Mouse (Mus musculus) limb, embryonic 13.5 days (tissue): ENCODE measurements around the gene Rad50. TPM values are rescaled to one million over a fixed set of nuclear protein-coding genes. Genes with fewer than 3 reads are reported as not detected.

Source experiments
- ATAC-seq: fragments of 200-750 bp; cut with Nextera tagmentation; 2 replicates; pipeline ENCODE4 v1.8.0; 2017; ENCODE audit warnings: low read depth, moderate number of reproducible peaks, moderate TSS enrichment; ENCODE audit not compliant: low FRiP score
- H3K27ac ChIP-seq: fragments of 300-500 bp; sonication (generic); 2 replicates; pipeline ENCODE4 v1.5.1; 2015; ENCODE audit warnings: inconsistent platforms, mild to moderate bottlenecking, moderate library complexity
- H3K27me3 ChIP-seq: fragments of 300-500 bp; sonication (generic); 2 replicates; pipeline ENCODE4 v1.6.1; 2015; ENCODE audit warnings: mild to moderate bottlenecking, inconsistent platforms
- H3K36me3 ChIP-seq: fragments of 300-500 bp; sonication (generic); 2 replicates; pipeline ENCODE4 v1.6.1; 2015; ENCODE audit warnings: inconsistent platforms, mild to moderate bottlenecking, moderate library complexity
- H3K4me1 ChIP-seq: fragments of 300-500 bp; sonication (generic); 2 replicates; pipeline ENCODE4 v1.6.1; 2015; ENCODE audit warnings: inconsistent platforms
- H3K4me2 ChIP-seq: fragments of 300-500 bp; sonication (generic); replicated peaks from 2 replicates; pipeline ENCODE4 v1.6.1; 2015; ENCODE audit warnings: inconsistent platforms, mild to moderate bottlenecking, moderate library complexity
- H3K4me3 ChIP-seq: fragments of 300-500 bp; sonication (generic); 2 replicates; pipeline ENCODE4 v1.5.1; 2015; ENCODE audit warnings: moderate library complexity, mild to moderate bottlenecking, inconsistent platforms
- H3K9ac ChIP-seq: fragments of 300-500 bp; sonication (generic); 2 replicates; pipeline ENCODE4 v1.6.1; 2015; ENCODE audit warnings: mild to moderate bottlenecking, inconsistent platforms
- H3K9me3 ChIP-seq: fragments of 300-500 bp; sonication (generic); 2 replicates; pipeline ENCODE4 v1.6.1; 2016; ENCODE audit warnings: inconsistent platforms
- WGBS: fragments of 180-500 bp; shearing (Covaris S2); methylation state at CpG from one replicate; pipeline ENCODE4 v1.1.7; 2015; 5-methylcytosine and 5-hydroxymethylcytosine counted together
- polyA plus RNA-seq: library from polyadenylated mRNA; unstranded; fragments of >200 nt; fragmentation: Nextera tagmentation; extraction: Ambion mirVana; gene quantifications from 2 replicates; pipeline ENCODE4 v1.2.1, GENCODE M21; 2015

Rad50 gene
- polyA plus RNA-seq, 1 experiment from 2014 or later, result 30.4 TPM

DNA sequence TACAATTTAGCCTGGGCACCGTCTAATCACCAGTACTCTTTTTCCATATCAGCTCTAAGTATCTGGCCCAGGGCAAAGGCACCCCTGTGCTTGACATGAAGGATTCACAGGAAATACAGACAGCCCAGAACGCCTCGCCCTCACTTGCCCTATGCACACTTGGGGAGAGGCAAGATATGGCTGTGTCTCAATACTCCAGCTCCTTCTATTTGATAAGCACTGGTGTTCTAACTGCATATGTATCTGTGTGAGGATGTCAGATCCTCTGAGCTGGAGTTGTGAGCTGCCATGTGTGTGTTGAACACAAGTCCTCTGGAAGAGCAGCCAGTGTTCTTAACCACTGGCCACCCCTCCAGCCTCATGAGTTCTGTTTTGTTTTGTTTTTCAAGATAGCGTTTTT lies 55.7 kb downstream of the Rad50 start:
- peaks cover 63% of the 10 kb centered on the region for H3K36me3 ChIP-seq
- H3K9me3 ChIP-seq, result no peaks in the 10 kb centered on the region
- no peaks in the 10 kb centered on the region for H3K4me1 ChIP-seq
- no peak overlapping the region for H3K27ac ChIP-seq
- H3K9ac ChIP-seq, result no peak overlapping the region
- H3K4me2 ChIP-seq, result no peak overlapping the region
- H3K4me3 ChIP-seq, result no peak overlapping the region
- ATAC-seq, result no peak
- 88% methylated on average over 4 of the region's 4 CpGs for WGBS
- no peaks in the 10 kb centered on the region for H3K27me3 ChIP-seq

DNA sequence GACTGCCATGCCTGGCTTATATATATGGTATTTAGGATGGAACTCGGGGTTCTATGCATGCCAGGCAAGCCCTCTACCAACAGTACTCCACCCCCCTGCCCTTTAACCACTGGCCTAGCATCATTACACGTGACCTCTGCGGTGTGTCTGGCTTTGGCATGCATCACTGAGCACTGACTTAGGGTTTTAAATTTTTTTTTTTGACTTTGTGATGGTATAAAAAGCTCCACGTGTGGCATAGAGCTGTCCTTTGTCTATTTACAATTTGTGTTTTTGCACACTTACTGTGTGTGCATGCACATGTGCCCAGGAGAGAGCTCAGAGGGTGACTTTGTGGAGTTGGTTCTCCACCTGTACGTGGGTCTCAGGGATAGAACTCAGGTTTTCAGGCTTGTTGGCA lies 63.1 kb downstream of the Rad50 start:
- 0 out of 2 replicates have a peak, but pooled peaks cover 3% of the 10 kb centered on the region for H3K36me3 ChIP-seq
- no peak overlapping the region for H3K9ac ChIP-seq
- H3K27me3 ChIP-seq, result no peaks in the 10 kb centered on the region
- no peaks in the 10 kb centered on the region for H3K4me1 ChIP-seq
- no peak overlapping the region for H3K4me3 ChIP-seq
- H3K4me2 ChIP-seq, result no peak overlapping the region
- no peak for ATAC-seq
- WGBS, result 74% methylated on average over 5 of the region's 5 CpGs
- H3K27ac ChIP-seq, result no peak overlapping the region
- no peaks in the 10 kb centered on the region for H3K9me3 ChIP-seq

DNA sequence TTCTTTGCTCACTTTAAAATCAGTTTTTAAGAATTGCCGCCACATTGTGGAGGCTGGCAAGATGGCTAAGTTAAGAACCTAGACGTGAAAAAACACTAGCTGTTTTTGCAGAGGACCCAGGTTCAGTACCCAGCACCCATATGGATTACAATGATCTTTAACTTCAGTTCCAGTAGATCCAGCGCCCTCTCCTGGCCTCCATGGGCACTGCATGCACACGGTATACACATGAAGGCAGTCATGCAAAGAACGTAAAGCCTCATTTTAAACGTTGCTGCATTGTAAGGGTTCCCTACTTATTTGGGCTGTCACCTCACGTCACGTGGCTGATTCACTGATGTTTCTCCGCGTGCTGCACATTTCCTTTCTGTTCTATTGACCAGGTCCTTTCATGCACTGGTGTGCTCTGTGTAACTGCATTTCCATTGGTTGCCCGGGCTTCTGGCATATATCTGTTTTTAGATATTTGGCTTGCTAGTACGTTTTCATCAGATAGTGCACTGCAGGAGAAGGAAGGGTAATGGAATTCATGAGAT lies 64.3 kb downstream of the Rad50 start:
- ATAC-seq, result no peak
- Histone ChIP-seq H3K4me1 (no peaks in the 10 kb centered on the region), H3K4me2 (no peak overlapping the region), H3K27me3 (no peaks in the 10 kb centered on the region), H3K9ac (no peak overlapping the region), H3K36me3 (no peaks in the 10 kb centered on the region), H3K4me3 (no peak overlapping the region), H3K9me3 (no peaks in the 10 kb centered on the region), H3K27ac (no peak overlapping the region)
- 80% methylated on average over 12 of the region's 12 CpGs for WGBS

DNA sequence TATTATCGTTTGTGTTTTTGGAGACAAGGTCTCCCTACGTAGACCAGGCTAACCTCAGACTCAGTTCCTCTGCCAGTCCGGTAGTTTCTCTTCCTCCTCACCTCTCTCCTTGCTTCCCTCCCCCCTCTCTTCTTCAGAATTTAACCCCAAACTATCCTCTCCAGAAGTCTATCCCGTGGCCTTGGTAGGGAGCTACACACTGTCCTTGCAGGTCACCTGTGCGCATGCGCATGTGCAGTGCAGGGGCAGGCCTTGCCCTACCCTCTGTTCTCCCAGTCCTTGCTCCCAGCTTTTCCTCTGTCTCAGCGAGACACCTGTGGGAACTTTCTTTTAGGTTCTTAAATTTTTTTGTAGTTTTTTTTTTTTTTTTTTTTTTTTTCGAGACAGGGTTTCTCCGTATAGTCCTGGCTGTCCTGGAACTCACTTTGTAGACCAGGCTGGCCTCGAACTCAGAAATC lies 69.3 kb downstream of the Rad50 start:
- Histone ChIP-seq H3K9me3 (no peaks in the 10 kb centered on the region), H3K27me3 (peaks cover 8% of the 10 kb centered on the region), H3K4me1 (peaks cover 18% of the 10 kb centered on the region), H3K9ac (no peak overlapping the region), H3K4me2 (peak overlapping the region; percentile 80; the same call in 1 of the 2 replicates), H3K4me3 (no peak overlapping the region), H3K36me3 (no peaks in the 10 kb centered on the region), H3K27ac (no peak overlapping the region)
- ATAC-seq, result no peak
- WGBS, result 70% methylated on average over 10 of the region's 10 CpGs

DNA sequence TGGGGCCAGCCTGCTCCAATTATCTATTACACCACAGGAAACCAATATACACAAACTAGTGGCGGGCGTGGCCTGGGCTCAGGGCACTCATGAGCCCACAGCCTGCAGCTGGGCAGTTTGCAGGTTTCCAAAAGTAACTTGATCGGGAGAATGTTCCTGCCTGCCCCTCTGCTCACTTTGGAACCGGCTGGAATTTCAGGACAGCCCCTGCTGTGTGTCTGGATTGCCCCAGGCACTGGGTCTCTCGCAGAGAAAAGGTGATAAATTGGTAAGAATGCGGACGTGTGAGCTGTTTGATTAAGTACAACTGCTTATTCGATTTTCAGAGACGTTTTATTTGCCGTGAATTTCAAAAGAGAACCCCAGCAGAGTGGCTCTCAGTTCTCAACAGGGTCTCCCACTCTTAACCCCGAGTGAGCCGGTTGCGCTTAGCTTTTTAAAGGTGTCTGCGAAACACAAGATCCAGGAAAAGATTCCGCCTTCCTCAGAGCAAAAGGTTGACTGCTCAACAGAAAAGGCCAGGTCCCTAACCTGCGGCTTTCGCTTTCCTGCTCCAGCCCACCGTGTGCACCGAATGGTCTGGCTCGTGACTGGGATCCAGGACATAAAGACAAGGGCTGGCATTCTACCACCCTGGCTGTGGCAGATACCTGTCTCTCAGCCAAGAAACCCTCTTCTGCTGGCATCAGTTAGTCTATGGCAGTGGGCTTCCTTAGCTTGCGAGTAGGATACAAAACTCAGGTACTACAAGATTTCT lies 69.9 kb downstream of the Rad50 start:
- H3K27ac ChIP-seq, result no peak overlapping the region
- peaks cover 8% of the 10 kb centered on the region for H3K27me3 ChIP-seq
- 8% methylated on average over 21 of the region's 21 CpGs for WGBS
- H3K9ac ChIP-seq, result peak overlapping the region; percentile 32; the same call in 1 of the 2 replicates
- no peaks in the 10 kb centered on the region for H3K9me3 ChIP-seq
- H3K36me3 ChIP-seq, result no peaks in the 10 kb centered on the region
- peaks cover 18% of the 10 kb centered on the region for H3K4me1 ChIP-seq
- ATAC-seq, result no peak
- peak overlapping the region; percentile 80 for H3K4me2 ChIP-seq
- H3K4me3 ChIP-seq, result peak overlapping the region; percentile 7

GRCm38 (mm10) chr11:53636183-53636646 lies 70.9 kb downstream of the Rad50 start:
- ATAC-seq, result no peak
- H3K27ac ChIP-seq, result no peak overlapping the region
- WGBS, result 2% methylated on average over 39 of the region's 40 CpGs

GRCm38 (mm10) chr11:53635590-53636182 lies 71.4 kb downstream of the Rad50 start:
- H3K27ac ChIP-seq, result no peak overlapping the region
- peak overlapping the region; percentile 43 for H3K4me3 ChIP-seq
- ATAC-seq, result no peak
- H3K9me3 ChIP-seq, result no peaks in the 10 kb centered on the region
- H3K4me1 ChIP-seq, result peaks cover 18% of the 10 kb centered on the region
- 47% methylated on average over 9 of the region's 9 CpGs for WGBS
- no peaks in the 10 kb centered on the region for H3K36me3 ChIP-seq
- peak overlapping the region; percentile 80 for H3K4me2 ChIP-seq
- H3K27me3 ChIP-seq, result peaks cover 8% of the 10 kb centered on the region
- H3K9ac ChIP-seq, result peak overlapping the region; percentile 61

More at GRCm38 (mm10) chr11:53636183-53636646, 70.9 kb downstream of the Rad50 start:
- Histone ChIP-seq H3K9ac (peak overlapping the region; percentile 61), H3K9me3 (no peaks in the 10 kb centered on the region), H3K27me3 (peaks cover 8% of the 10 kb centered on the region), H3K36me3 (no peaks in the 10 kb centered on the region), H3K4me3 (peak overlapping the region; percentile 43), H3K4me1 (peaks cover 18% of the 10 kb centered on the region), H3K4me2 (peak overlapping the region; percentile 80)

DNA sequence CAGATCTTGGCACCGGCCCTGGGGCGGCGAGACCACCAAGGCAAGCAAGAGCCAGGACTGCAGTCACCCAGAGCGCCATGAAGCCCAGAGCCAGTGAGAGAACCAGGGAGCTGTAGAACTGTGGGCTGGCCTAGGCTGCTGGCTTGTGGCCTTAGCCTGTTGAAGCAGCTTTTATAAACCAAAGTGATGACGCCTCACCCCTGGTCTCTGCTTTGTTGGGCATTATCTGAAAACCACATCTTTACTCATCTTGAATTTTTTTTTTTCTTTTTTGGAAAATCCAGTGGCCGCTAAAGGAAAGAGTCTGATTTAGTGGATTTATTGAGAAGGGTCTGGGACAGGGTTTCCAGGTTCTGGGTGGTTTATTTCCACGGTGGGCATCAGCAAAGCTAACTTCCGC lies 72.6 kb downstream of the Rad50 start, which contains the start of gene Il13:
Gene Il13 (minus strand): TSS at position 147 of the 400 bp plus-strand sequence.
- peaks cover 18% of the 10 kb centered on the region for H3K4me1 ChIP-seq
- no peak within 1 kb of the TSS for H3K27ac ChIP-seq
- H3K9me3 ChIP-seq, result no peaks in the 10 kb centered on the region
- no peak within 1 kb of the TSS for H3K4me2 ChIP-seq
- H3K9ac ChIP-seq, result no peak within 1 kb of the TSS
- peaks cover 8% of the 10 kb centered on the region for H3K27me3 ChIP-seq
- 90% methylated on average over 8 of the region's 8 CpGs for WGBS
- H3K4me3 ChIP-seq, result no peak within 1 kb of the TSS
- no peak for ATAC-seq
- H3K36me3 ChIP-seq, result no peaks in the 10 kb centered on the region

DNA sequence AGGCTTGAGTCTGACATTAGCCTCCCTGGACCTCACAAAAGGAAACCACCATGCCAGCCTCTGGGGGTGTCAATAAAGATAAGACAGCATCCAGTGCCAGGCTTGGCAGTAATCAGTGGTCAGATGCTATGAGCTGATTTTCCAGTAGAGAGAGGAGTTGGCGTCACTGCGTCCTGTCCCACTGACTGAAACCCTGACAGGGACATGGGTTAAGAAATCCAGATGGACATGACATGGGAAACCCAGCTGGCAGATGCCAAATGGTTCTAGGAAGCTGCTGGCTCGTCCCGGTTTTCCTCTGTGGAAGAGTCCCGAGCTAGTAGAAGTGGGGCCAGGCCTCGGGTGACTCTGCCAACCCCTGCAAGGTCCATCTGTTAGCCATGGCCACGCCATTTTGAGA lies 73.5 kb downstream of the Rad50 start:
- Histone ChIP-seq H3K9me3 (no peaks in the 10 kb centered on the region), H3K36me3 (no peaks in the 10 kb centered on the region), H3K9ac (no peak overlapping the region), H3K27me3 (peaks cover 8% of the 10 kb centered on the region), H3K4me3 (no peak overlapping the region), H3K4me2 (no peak overlapping the region), H3K27ac (no peak overlapping the region), H3K4me1 (peaks cover 18% of the 10 kb centered on the region)
- 81% methylated on average over 7 of the region's 7 CpGs for WGBS
- no peak for ATAC-seq

- no peaks in the 10 kb centered on the region for H3K36me3 ChIP-seq
- H3K27ac ChIP-seq, result no peak overlapping the region
- H3K9me3 ChIP-seq, result no peaks in the 10 kb centered on the region
- no peak overlapping the region for H3K9ac ChIP-seq
- ATAC-seq, result no peak
- H3K27me3 ChIP-seq, result peaks cover 8% of the 10 kb centered on the region
- 71% methylated on average over 14 of the region's 14 CpGs for WGBS
- H3K4me3 ChIP-seq, result no peak overlapping the region
- H3K4me2 ChIP-seq, result no peak overlapping the region
- H3K4me1 ChIP-seq, result peaks cover 15% of the 10 kb centered on the region
These were observed 74.9 kb downstream of the Rad50 start for GRCm38 (mm10) chr11:53632122-53632733.

DNA sequence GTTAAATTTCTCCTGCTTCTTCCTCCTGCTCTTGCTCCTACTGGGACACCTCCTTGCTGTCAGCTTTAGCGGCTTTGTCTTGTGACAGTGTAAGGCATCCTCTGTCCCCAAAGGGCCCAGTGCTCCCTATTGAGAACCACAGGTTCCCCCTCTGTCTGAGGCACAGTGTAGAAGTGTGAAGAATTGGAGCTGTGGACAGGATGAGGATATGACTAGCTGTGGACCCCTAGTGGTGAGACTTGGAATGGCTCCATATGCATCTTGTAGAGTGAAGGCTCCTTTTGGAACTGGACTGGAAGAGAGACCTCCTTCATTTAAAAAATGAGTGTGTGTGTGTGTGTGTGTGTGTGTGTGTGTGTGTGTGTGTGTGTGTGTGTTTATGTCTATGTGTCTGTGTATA lies 79.3 kb downstream of the Rad50 start:
- Histone ChIP-seq H3K4me1 (no peaks in the 10 kb centered on the region), H3K4me2 (no peak overlapping the region), H3K9me3 (no peaks in the 10 kb centered on the region), H3K9ac (no peak overlapping the region), H3K36me3 (no peaks in the 10 kb centered on the region), H3K4me3 (no peak overlapping the region), H3K27me3 (no peaks in the 10 kb centered on the region), H3K27ac (no peak overlapping the region)
- ATAC-seq, result peak; percentile 69; the same call in 1 of the 2 replicates
- 18% methylated on average over 1 of the region's 1 CpGs for WGBS
